Mouse (Mus musculus): ENCODE results near the gene Gm6377.

The Gm6377 gene

GRCm38 (mm10) chrX:109196468-109196867 lies at the start of gene Gm6377:
Gene Gm6377 (plus strand): TSS chrX:109196756.
- no peak for DNase-seq (ENCODE audit: low spot score in 2 of 2)

GRCm38 (mm10) chrX:109147108-109147507 lies 49.4 kb upstream of the Gm6377 start:
- no peak for DNase-seq (ENCODE audit: low spot score in 2 of 2)

- DNase-seq (ENCODE audit: low spot score in 2 of 2) = no peak
These were observed 45.3 kb upstream of the Gm6377 start for GRCm38 (mm10) chrX:109151228-109151627.

GRCm38 (mm10) chrX:109160326-109160725 lies 36.2 kb upstream of the Gm6377 start:
- no peak for DNase-seq (ENCODE audit: low spot score in 2 of 2)

- DNase-seq (ENCODE audit: low spot score in 2 of 2) = no peak
These were observed 35.7 kb upstream of the Gm6377 start for GRCm38 (mm10) chrX:109160901-109161300.

- DNase-seq (ENCODE audit: low spot score in 2 of 2) = no peak
These were observed 21.5 kb upstream of the Gm6377 start for GRCm38 (mm10) chrX:109175038-109175437.

GRCm38 (mm10) chrX:109175470-109175869 lies 21.1 kb upstream of the Gm6377 start:
- DNase-seq (ENCODE audit: low spot score in 2 of 2) = no peak

- DNase-seq (ENCODE audit: low spot score in 2 of 2) = no peak
These were observed 11.7 kb upstream of the Gm6377 start for GRCm38 (mm10) chrX:109184706-109185478.

GRCm38 (mm10) chrX:109189607-109190006 lies 6.9 kb upstream of the Gm6377 start:
- DNase-seq (ENCODE audit: low spot score in 2 of 2) = no peak

GRCm38 (mm10) chrX:109190969-109191368 lies 5.6 kb upstream of the Gm6377 start:
- DNase-seq (ENCODE audit: low spot score in 2 of 2) = no peak

- DNase-seq (ENCODE audit: low spot score in 2 of 2) = no peak
These were observed 5.1 kb upstream of the Gm6377 start for GRCm38 (mm10) chrX:109191436-109191835.

GRCm38 (mm10) chrX:109207843-109208242 lies 11.3 kb downstream of the Gm6377 start:
- no peak for DNase-seq (ENCODE audit: low spot score in 2 of 2)

GRCm38 (mm10) chrX:109228720-109229119 lies 32.2 kb downstream of the Gm6377 start:
- no peak for DNase-seq (ENCODE audit: low spot score in 2 of 2)

GRCm38 (mm10) chrX:109235383-109236036 lies 39.0 kb downstream of the Gm6377 start:
- DNase-seq (ENCODE audit: low spot score in 2 of 2) = no peak

- DNase-seq (ENCODE audit: low spot score in 2 of 2) = no peak
These were observed 41.6 kb downstream of the Gm6377 start for GRCm38 (mm10) chrX:109238163-109238562.

Measured in spleen, postnatal 14 days (tissue).